Mouse (Mus musculus) cerebellum, adult 18-20 months (tissue): ENCODE measurements around the gene Chpt1.
"Not testable (repeated sequence)": the region's sequence is repeated elsewhere in the genome, so short reads cannot be mapped to it uniquely, and the experiment has no call there.

Source experiments
- DNase-seq, 2 experiments: peaks; one replicate each; pipeline ENCODE4 v3.0.0; 2021

The Chpt1 gene

DNA sequence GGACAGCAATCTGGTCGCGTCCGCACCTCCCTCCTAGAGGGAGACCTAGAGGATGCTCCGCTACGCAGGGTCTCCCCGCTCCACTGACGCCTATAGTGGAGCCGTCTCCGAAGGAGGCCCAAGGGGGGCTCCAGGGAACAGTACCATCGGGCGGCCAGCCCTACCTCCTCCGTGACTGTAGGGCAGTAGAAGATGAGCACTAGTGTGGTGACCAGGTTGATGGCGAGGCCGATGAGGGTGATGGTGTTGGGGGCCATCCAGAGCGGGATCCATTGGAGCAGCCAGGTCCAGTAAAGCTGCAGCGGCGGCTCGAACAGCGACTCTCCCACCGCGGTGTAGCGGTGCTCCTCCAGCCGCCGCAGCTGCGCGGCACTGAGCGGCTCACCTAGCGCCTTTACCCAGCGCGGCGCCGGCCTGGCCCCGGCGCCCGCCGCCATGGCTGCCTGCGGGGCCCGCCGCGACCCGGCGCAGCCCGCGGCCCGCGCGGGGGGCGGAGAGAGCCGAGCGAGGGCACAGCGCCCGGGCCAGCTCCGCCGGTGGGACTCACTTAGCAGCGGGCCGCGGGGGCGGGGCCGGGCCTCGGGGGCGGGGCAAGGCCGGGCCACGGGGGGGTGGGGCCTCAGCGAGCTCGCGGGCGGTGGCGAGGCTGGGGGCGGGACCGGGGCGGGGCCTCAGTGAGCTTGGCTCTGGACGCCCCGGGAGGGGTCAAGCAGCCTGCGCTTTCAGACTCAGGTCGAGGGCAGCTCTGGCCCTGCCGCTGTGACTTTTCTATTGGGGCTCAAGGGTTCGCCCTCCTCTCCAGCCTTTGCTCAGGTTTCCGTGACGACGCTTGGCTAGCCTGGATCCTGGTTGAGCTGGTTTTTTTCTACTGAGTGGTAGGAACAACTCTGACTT lies at the start of gene Chpt1:
Gene Chpt1, minus strand, starts transcription at position 653 of the 894 bp plus-strand sequence.
- DNase-seq = peak; percentile 82 to 94

GRCm38 (mm10) chr10:88552738-88553137 lies 48.9 kb upstream of the Chpt1 start:
- DNase-seq = no peak

DNA sequence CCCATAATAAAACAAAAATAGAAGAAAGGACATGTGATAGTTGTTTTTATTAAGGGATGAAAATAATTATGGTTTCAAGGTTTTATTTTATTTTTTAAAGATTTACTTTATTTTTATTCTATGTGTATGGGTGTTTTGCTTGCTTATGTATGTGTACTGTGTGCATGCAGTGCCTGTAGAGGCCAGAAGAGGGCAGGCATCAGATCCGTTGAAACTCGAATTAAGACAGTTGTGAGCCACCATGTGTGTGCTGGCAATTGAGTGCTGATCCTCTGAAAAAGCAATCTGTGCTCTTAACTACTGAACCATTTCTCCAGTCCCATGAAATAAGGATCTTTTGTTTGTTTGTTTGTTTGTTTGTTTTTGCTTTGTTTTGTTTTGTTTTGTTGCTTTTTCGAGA lies 46.4 kb upstream of the Chpt1 start:
- no peak for DNase-seq

GRCm38 (mm10) chr10:88547635-88548034 lies 43.8 kb upstream of the Chpt1 start:
- DNase-seq = no peak

- no peak for DNase-seq
These were observed 26.8 kb upstream of the Chpt1 start for GRCm38 (mm10) chr10:88530631-88531030.

DNA sequence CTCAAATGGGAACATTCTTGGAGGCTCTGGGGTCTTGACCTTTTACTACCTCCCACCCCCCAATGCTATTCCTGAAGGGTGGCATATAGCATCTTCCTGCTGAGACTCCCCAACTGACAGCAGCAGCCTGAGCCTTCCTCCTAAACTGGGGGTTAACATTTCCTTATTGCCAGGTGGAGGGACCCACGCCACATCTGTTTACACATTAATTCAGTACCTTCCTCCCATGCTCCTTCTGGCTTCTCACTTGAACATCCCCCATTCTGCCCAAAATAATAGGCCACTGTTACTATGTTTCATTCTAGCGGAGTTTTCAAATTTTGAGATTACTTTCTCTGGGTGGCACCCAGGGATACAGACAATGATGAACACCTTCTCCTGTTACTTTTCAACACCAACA lies 20.1 kb upstream of the Chpt1 start:
- DNase-seq = no peak

GRCm38 (mm10) chr10:88523212-88523611 lies 19.3 kb upstream of the Chpt1 start:
- DNase-seq = no peak

GRCm38 (mm10) chr10:88522795-88523194 lies 18.9 kb upstream of the Chpt1 start:
- DNase-seq = no peak

- not testable (repeated sequence) for DNase-seq
These were observed 11.2 kb upstream of the Chpt1 start for GRCm38 (mm10) chr10:88515049-88515448.

DNA sequence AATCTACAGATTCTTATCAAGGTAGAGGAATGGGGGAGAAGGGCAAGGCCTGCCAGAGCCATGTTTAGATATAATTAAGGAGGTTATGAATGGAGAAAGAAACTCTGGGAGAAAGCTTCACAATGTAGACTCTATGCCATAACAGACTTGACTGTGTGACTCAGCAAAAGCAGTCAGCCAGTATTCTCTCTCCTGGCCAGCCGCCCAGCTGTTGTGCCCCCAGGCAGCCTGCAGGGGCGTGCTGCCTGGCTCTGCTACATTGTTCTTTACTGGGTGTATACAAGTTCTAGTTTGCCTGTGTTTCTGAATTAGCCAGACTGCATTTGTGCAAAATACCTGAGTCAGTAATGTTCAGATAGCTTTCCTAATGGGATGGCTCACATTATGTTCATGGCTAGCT lies 10.6 kb upstream of the Chpt1 start:
- no peak for DNase-seq

DNA sequence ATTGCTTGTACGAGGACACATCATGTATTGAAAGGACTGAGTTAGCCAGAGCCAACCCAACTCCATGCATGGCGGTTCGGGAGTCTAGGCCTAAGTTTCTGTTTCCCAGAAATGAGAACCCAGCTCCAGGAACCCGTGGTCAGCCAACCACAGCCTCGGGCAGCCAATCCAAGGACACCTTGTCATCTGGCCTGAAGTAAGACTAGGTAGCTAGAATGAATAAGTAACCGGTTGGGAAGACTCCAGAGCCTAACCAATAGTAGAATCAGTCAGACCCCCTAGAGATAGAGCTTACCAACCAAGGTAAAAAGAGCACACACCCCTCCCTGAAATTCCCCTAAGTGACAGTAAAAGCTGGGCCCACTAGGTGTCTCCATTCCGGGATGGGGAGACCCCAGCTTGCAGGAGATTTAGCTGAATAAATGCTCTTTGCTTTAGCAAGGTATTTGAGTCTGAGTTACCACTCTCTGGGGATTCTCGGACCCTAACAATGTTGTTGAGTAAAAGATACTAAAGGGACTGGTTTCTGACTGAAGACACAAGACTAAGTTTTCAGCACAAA lies 9.8 kb upstream of the Chpt1 start:
- no peak for DNase-seq

GRCm38 (mm10) chr10:88511355-88511754 lies 7.5 kb upstream of the Chpt1 start:
- DNase-seq = no peak

- DNase-seq = no peak
These were observed 6.8 kb upstream of the Chpt1 start for GRCm38 (mm10) chr10:88510503-88511271.

DNA sequence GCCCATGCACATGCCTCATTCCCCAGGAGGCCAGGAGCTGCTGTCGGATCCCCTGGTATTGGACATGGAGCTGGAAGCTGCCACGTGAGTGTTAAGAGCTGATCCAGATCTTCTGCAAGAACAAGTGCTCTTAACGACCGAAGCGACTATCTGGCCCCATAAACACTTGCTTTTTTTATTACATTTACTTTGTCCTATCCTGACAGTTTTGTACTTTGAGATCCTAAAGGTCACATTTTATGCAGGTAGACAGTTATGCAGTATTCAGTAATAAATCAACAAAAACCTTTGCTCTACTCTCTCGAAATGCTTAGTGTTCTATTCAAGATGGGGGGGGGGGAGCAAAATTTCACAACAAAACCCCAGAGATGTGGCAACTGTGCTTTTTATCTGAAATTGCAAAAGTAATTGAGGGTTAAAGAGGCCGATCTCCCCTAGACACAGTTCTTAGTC lies 3.8 kb upstream of the Chpt1 start:
- DNase-seq = no peak

DNA sequence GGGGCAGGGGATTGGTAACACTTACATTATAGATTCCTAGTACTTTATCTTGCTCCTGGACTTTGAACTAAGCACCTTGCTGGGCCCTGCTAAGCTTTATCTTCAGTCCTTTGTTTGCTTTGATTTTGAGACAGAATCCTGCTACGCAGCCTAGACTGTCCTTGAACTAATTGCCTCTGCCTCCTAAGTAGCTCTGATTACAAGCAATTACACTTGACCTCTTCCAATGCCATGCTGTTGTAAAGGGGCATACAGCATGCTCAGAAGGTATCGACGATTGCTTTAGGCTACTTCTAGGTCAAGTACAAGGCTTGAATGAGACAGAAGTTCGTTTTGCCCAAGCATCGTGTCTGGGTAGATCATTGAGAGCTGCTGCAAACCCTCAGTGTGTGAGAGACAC lies 1.4 kb upstream of the Chpt1 start:
- no peak for DNase-seq

GRCm38 (mm10) chr10:88504481-88504880 lies 608 bp upstream of the Chpt1 start:
- no peak for DNase-seq

DNA sequence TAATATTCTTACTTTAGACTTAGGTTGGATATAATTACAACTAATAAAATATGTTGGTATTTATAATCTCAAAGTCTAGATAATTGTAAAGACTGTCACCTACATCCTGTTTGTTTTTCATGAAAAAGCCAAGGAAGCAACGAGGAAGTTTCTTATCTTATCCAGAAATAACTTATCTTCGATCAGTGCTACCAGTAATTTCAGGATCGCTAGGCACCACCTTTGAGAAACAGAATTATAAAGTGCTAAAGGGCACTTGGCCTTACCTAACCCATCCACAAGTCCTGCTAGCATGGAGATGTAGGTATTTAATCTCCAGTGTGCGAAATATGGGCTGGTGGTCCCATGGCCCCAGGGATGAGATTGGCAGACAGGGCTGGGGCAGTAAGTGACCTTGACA lies 954 bp downstream of the Chpt1 start:
- DNase-seq = no peak

DNA sequence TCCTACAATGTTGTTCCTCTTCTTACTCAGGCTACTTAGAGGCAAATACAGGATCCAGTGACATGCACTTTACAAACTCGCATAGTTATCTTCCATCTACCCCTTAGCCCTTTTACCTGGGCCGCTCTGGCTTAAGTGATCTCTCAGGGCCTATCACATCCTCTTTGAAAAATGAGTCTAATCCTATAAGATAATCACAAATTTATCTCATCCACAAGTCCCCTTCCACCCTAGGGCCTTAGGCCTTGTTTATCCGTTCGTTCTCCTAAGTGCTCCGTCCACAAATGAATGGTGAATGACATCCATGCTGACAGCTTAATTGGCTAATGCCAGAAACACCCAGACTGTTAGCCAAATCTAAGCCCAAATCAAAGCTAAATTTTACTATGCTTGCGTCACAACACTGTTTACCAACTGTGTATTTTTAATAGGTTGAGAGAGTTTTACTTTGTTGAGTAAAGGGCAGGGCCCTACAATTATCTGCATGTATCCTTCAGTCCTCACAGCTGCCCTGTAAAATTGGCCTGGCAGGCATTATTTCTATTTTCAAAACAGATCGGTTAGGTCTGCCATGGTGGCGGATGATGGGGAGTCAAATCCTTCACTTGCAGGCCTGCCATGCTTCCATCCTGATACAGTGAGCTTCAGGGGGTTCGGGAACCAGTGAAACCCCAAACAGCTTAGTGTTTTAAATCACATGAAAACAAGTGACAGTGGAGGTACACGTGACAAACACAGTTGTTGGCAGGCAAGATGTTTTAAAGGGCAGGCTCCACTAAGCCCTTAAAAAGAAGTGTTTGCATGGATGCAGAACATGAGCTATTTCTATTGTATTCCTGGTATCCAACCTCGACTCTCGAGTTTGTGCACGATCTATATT lies 1.7 kb downstream of the Chpt1 start:
- DNase-seq = peak; percentile 16

GRCm38 (mm10) chr10:88501370-88501769 lies 2.5 kb downstream of the Chpt1 start:
- no peak for DNase-seq

DNA sequence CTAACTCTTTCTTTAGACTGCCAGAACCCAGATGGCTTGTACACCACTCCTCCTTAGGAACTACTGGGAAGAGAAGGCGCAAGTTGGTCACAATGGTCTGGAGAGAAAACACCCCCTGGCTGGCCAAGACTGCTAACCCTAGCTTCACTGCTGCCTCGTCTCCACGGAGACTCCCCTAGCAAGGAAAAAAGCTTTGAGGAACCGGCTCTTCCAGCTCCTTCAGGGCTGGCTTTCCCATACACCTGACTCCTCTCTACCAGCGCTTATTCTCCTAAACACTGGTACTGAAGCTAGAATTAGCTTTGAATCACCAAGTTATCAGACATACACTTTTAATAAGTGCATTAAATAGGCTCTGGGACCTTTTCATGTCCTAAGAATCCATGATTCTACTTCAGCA lies 3.9 kb downstream of the Chpt1 start:
- no peak for DNase-seq

DNA sequence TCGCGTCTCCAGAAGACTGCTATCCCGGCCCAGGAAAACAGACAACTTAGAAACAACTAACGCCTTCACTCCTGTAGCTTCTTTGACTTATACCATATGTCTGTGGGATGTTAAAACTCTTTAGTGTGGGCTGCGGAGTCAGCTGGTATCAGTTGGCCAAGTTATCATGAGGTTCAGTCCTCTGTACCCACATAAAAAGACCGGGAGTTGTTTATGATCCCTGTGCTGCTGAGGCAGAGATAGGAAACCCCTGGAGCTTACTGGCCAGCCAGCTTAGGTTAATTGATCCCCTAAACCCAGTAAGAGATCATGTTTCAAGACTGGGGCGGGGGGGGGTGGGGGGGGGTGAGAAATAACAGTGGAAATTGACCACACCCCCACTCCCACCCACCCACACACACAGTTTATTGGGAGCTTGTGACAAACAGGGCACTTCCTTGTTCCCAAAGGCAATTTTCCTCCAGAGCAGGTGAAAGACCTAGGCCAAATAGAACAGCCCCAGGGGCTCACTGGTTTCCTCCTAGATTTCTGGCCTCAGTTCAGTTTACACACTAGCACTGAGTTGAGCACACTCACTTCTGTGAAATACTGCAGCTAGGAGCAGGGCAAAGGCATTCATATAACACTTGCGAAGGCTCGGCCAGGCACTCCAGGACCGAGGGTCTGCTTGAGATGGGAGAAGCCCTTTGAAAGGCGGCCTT lies 6.9 kb downstream of the Chpt1 start:
- DNase-seq = no peak
